In genomic region chr16:58497886-58498713, GRCm38 (mm10) we compare ENCODE assay signal across 8 mouse cellular contexts. TPM values are rescaled to one million over a fixed set of nuclear protein-coding genes. Genes with fewer than 3 reads are reported as not detected.
DNase-seq lines count a peak whose midpoint lies in the region; ATAC-seq and TF ChIP-seq lines count a peak whose summit lies in the region.

No protein-coding gene starts in this region.

- no peak overlapping the region for H3K9ac ChIP-seq in hindbrain, embryonic 12.5 days
- no peak overlapping the region for H3K9ac ChIP-seq in hindbrain, embryonic 11.5 days (ENCODE audit: low read depth, low read length)
- no peak overlapping the region for H3K9ac ChIP-seq in forebrain, embryonic 13.5 days

- no peaks in the 10 kb centered on the region for H3K36me3 ChIP-seq in hindbrain, embryonic 12.5 days
- no peaks in the 10 kb centered on the region for H3K36me3 ChIP-seq in hindbrain, embryonic 11.5 days (ENCODE audit: control insufficient read depth, insufficient read depth, low read length)
- peaks cover 5% of the 10 kb centered on the region for H3K36me3 ChIP-seq in small intestine, adult 2 months (ENCODE audit: control insufficient read depth, insufficient read depth, low read length)
- no peaks in the 10 kb centered on the region for H3K36me3 ChIP-seq in forebrain, embryonic 13.5 days (ENCODE audit: poor library complexity, severe bottlenecking)

- peak overlapping the region; percentile 18; the same call in 1 of the 2 replicates for H3K27ac ChIP-seq in hindbrain, embryonic 12.5 days
- H3K27ac ChIP-seq in hindbrain, embryonic 11.5 days (ENCODE audit: low read depth, low read length) = no peak overlapping the region
- peak overlapping the region; percentile 29; the same call in 1 of the 2 replicates for H3K27ac ChIP-seq in small intestine, adult 2 months (ENCODE audit: insufficient read depth, low read depth, low read length)
- no peak overlapping the region for H3K27ac ChIP-seq in forebrain, embryonic 13.5 days

- H3K4me1 ChIP-seq in hindbrain, embryonic 12.5 days = peaks cover 14% of the 10 kb centered on the region
- no peaks in the 10 kb centered on the region for H3K4me1 ChIP-seq in hindbrain, embryonic 11.5 days (replicated peaks; ENCODE audit: control insufficient read depth, insufficient read depth, low read length)
- peaks cover 4% of the 10 kb centered on the region; the same call in 1 of the 2 replicates for H3K4me1 ChIP-seq in small intestine, adult 2 months (ENCODE audit: control insufficient read depth, insufficient read depth, insufficient read length, low read length)
- peaks cover 11% of the 10 kb centered on the region; the same call in 1 of the 2 replicates for H3K4me1 ChIP-seq in forebrain, embryonic 13.5 days

- no peak for TF ChIP-seq CTCF in small intestine, adult 2 months (IDR thresholded peaks at IDR 0.05; ENCODE audit: extremely low read depth, insufficient read length, insufficient replicate concordance, low read depth, low read length)

- 82% methylated on average over 9 of the region's 9 CpGs for WGBS in hindbrain, embryonic 12.5 days
- WGBS in hindbrain, embryonic 11.5 days = 80% methylated on average over 9 of the region's 9 CpGs
- 58% methylated on average over 9 of the region's 9 CpGs for WGBS in small intestine, adult 2 months
- WGBS in forebrain, embryonic 13.5 days = 82% methylated on average over 9 of the region's 9 CpGs

- no peak overlapping the region for H3K4me3 ChIP-seq in hindbrain, embryonic 12.5 days
- no peak overlapping the region for H3K4me3 ChIP-seq in hindbrain, embryonic 11.5 days (ENCODE audit: low read depth, low read length)
- no peak overlapping the region for H3K4me3 ChIP-seq in small intestine, adult 2 months (ENCODE audit: low read depth, low read length)
- no peak overlapping the region for H3K4me3 ChIP-seq in forebrain, embryonic 13.5 days

- no peak for ATAC-seq in hindbrain, embryonic 12.5 days (ENCODE audit: low FRiP score)
- no peak for ATAC-seq in hindbrain, embryonic 11.5 days (ENCODE audit: low FRiP score)
- ATAC-seq in forebrain, embryonic 13.5 days = no peak

- TF ChIP-seq POLR2A in small intestine, adult 2 months (IDR thresholded peaks at IDR 0.05; ENCODE audit: low read depth, low read length) = no peak

- no peaks in the 10 kb centered on the region for H3K27me3 ChIP-seq in hindbrain, embryonic 12.5 days
- no peaks in the 10 kb centered on the region for H3K27me3 ChIP-seq in hindbrain, embryonic 11.5 days (ENCODE audit: control insufficient read depth, insufficient read depth, low read length)
- H3K27me3 ChIP-seq in small intestine, adult 2 months (ENCODE audit: control insufficient read depth, insufficient read depth, low read length) = no peaks in the 10 kb centered on the region
- peaks cover 4% of the 10 kb centered on the region; the same call in 1 of the 2 replicates for H3K27me3 ChIP-seq in forebrain, embryonic 13.5 days

- no peaks in the 10 kb centered on the region for H3K9me3 ChIP-seq in hindbrain, embryonic 12.5 days (replicated peaks)
- H3K9me3 ChIP-seq in hindbrain, embryonic 11.5 days (ENCODE audit: control insufficient read depth, low read length) = no peaks in the 10 kb centered on the region
- H3K9me3 ChIP-seq in forebrain, embryonic 13.5 days (replicated peaks) = no peaks in the 10 kb centered on the region

- no peak overlapping the region for H3K4me2 ChIP-seq in hindbrain, embryonic 12.5 days (replicated peaks)
- H3K4me2 ChIP-seq in hindbrain, embryonic 11.5 days (replicated peaks; ENCODE audit: low read depth, low read length) = no peak overlapping the region
- no peak overlapping the region for H3K4me2 ChIP-seq in forebrain, embryonic 13.5 days

- no peak for DNase-seq in hindbrain, embryonic 11.5 days (ENCODE audit: low spot score)
- DNase-seq in MEL-GATA-1-ER (ENCODE audit: extremely low read depth, low read depth) (peak; percentile 93), MN1 (ENCODE audit: low spot score) (no peak)
- DNase-seq in induced T-regulatory cell, adult 2 months (ENCODE audit: low read depth) = peak; percentile 72
- no peak for DNase-seq in right cerebral cortex, postnatal 25 days

RNA-seq across cellular contexts. Expression of gene St3gal6, which starts 25.9 kb away (rescaled TPM):
- polyA plus RNA-seq in hindbrain, embryonic 12.5 days (2016; fragmentation: Nextera tagmentation; extraction: Ambion mirVana) = 10.1 and 10.5 TPM in 2 replicates
- 8.0 and 9.8 TPM in 2 replicates for polyA plus RNA-seq in hindbrain, embryonic 11.5 days (2014; fragmentation: Nextera tagmentation; extraction: Ambion mirVana)
- 11.1 and 18.6 TPM in 2 replicates for polyA plus RNA-seq in small intestine, adult 2 months (2012; rRNA removed)
- polyA plus RNA-seq in forebrain, embryonic 13.5 days (2015; fragmentation: Nextera tagmentation; extraction: Ambion mirVana) = 5.3 and 5.7 TPM in 2 replicates

Comparison
In these comparisons a context has a peak if more than half of its experiments do, and no peak if none do; other contexts are left out.
1. H3K27ac ChIP-seq: peak in hindbrain, embryonic 12.5 days (single experiment) and small intestine, adult 2 months (single experiment); none in hindbrain, embryonic 11.5 days (single experiment) and forebrain, embryonic 13.5 days (single experiment).
2. DNase-seq: peak in MEL-GATA-1-ER (single experiment) and induced T-regulatory cell, adult 2 months (single experiment); none in hindbrain, embryonic 11.5 days (single experiment), right cerebral cortex, postnatal 25 days (single experiment) and MN1 (single experiment).